Mouse (Mus musculus): ENCODE measurements around the gene Fut2.

DNA sequence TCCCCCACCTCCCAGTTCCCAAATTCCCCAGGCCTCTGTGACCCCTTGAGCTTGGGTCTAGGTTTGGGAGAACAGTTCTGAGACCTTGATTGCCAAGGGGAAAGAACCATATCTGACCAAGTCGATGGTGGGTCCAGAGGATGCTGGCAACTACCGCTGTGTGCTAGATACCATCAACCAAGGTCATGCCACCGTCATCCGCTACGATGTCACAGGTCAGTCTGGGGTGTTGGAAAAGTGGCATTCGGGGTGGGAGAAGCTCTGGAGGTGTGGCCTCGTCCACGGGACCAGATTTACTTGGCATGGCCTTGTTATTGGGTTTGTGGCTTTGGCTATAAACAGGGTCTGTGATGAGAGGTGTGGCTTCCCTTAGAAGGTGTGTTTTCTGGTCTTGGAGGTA lies 40.7 kb downstream of the Fut2 start:
- TF ChIP-seq POLR2A (IDR thresholded peaks at IDR 0.05; ENCODE audit: insufficient read depth, low read depth, low read length) (no peak), CTCF (IDR thresholded peaks at IDR 0.05; ENCODE audit: insufficient read depth, low read depth, low read length) (no peak)

Data from olfactory bulb, adult 2 months (tissue).